Mouse (Mus musculus) macrophage (primary cell): ENCODE results near the gene Mcrip2. TPM values are rescaled to one million over a fixed set of nuclear protein-coding genes. Genes with fewer than 3 reads are reported as not detected.

ENCODE experiments used
- H3K27ac ChIP-seq: fragments of 350-480 bp; formaldehyde crosslinking; 2 replicates; pipeline ENCODE4 v1.9.0; 2021
- H3K36me3 ChIP-seq: fragments of 350-480 bp; formaldehyde crosslinking; 2 replicates; pipeline ENCODE4 v1.9.0; 2021; ENCODE audit errors: inconsistent target
- H3K4me3 ChIP-seq: fragments of 350-480 bp; formaldehyde crosslinking; 2 replicates; pipeline ENCODE4 v1.9.0; 2021; ENCODE audit errors: inconsistent target
- H3K79me2 ChIP-seq: fragments of 350-480 bp; formaldehyde crosslinking; 2 replicates; pipeline ENCODE4 v1.9.0; 2021; ENCODE audit errors: inconsistent target
- WGBS: methylation state at CpG from one replicate; pipeline ENCODE4 v1.1.7; 2026; ENCODE audit warnings: inconsistent platforms; ENCODE audit not compliant: missing documents; 5-methylcytosine and 5-hydroxymethylcytosine counted together
- polyA plus RNA-seq: library from polyadenylated mRNA; stranded (reverse); fragments of 250-400 nt; gene quantifications from 3 replicates; pipeline ENCODE4 v1.2.4, GENCODE M21; 2018; ENCODE audit warnings: inconsistent platforms

Gene Mcrip2
- polyA plus RNA-seq, 1 experiment from 2014 or later, result 5.6 TPM

GRCm38 (mm10) chr17:25838904-25839303 lies 29.7 kb downstream of the Mcrip2 start:
- Histone ChIP-seq H3K36me3 (peaks cover 49% of the 10 kb centered on the region), H3K4me3 (no peak overlapping the region), H3K79me2 (peaks cover 34% of the 10 kb centered on the region), H3K27ac (no peak overlapping the region)
- WGBS, result 86% methylated on average over 4 of the region's 4 CpGs

- H3K4me3 ChIP-seq, result no peak overlapping the region
- H3K27ac ChIP-seq, result no peak overlapping the region
- peaks cover 48% of the 10 kb centered on the region for H3K36me3 ChIP-seq
- H3K79me2 ChIP-seq, result peaks cover 30% of the 10 kb centered on the region
- WGBS, result 95% methylated on average over 3 of the region's 3 CpGs
Measured at GRCm38 (mm10) chr17:25837533-25837932, 31.0 kb downstream of the Mcrip2 start.

GRCm38 (mm10) chr17:25837076-25837410 lies 31.5 kb downstream of the Mcrip2 start, which contains the start of gene Rhbdl1:
Rhbdl1 (minus strand) TSS chr17:25837295.
- H3K27ac ChIP-seq, result no peak within 1 kb of the TSS
- WGBS, result 25% methylated on average over 25 of the region's 29 CpGs
- peaks cover 44% of the 10 kb centered on the region for H3K36me3 ChIP-seq
- peaks cover 33% of the 10 kb centered on the region for H3K79me2 ChIP-seq
- H3K4me3 ChIP-seq, result no peak within 1 kb of the TSS

- Histone ChIP-seq H3K4me3 (no peak overlapping the region), H3K36me3 (peaks cover 38% of the 10 kb centered on the region)
- WGBS, result 40% methylated on average over 23 of the region's 23 CpGs
Measured at GRCm38 (mm10) chr17:25836397-25837075, 32.0 kb downstream of the Mcrip2 start.

GRCm38 (mm10) chr17:25835816-25836215 lies 32.7 kb downstream of the Mcrip2 start:
- Histone ChIP-seq H3K79me2 (peaks cover 46% of the 10 kb centered on the region), H3K27ac (no peak overlapping the region), H3K36me3 (peaks cover 33% of the 10 kb centered on the region), H3K4me3 (no peak overlapping the region)
- WGBS, result 91% methylated on average over 14 of the region's 16 CpGs

More at GRCm38 (mm10) chr17:25836397-25837075, 32.0 kb downstream of the Mcrip2 start:
- H3K27ac ChIP-seq, result no peak overlapping the region
- H3K79me2 ChIP-seq, result peaks cover 38% of the 10 kb centered on the region

- 76% methylated on average over 2 of the region's 7 CpGs for WGBS
- Histone ChIP-seq H3K36me3 (peaks cover 32% of the 10 kb centered on the region), H3K79me2 (peaks cover 51% of the 10 kb centered on the region), H3K27ac (no peak overlapping the region), H3K4me3 (no peak overlapping the region)
Measured at GRCm38 (mm10) chr17:25835301-25835700, 33.3 kb downstream of the Mcrip2 start.

- Histone ChIP-seq H3K79me2 (peaks cover 57% of the 10 kb centered on the region), H3K4me3 (peak overlapping the region; percentile 67; the same call in 1 of the 2 replicates), H3K27ac (peak overlapping the region; percentile 92; the same call in 1 of the 2 replicates), H3K36me3 (peaks cover 26% of the 10 kb centered on the region)
- 94% methylated on average over 12 of the region's 12 CpGs for WGBS
Measured at GRCm38 (mm10) chr17:25834595-25835222, 33.9 kb downstream of the Mcrip2 start.

GRCm38 (mm10) chr17:25833961-25834594 lies 34.5 kb downstream of the Mcrip2 start:
- peak overlapping the region; percentile 67 for H3K4me3 ChIP-seq
- 60% methylated on average over 6 of the region's 6 CpGs for WGBS
- peaks cover 63% of the 10 kb centered on the region for H3K79me2 ChIP-seq
- peaks cover 20% of the 10 kb centered on the region; the same call in 1 of the 2 replicates for H3K36me3 ChIP-seq
- peak overlapping the region; percentile 92 for H3K27ac ChIP-seq

- peak within 1 kb of the TSS; percentile 77 for H3K4me3 ChIP-seq
- H3K27ac ChIP-seq, result peak within 1 kb of the TSS; percentile 92
- WGBS, result 2% methylated on average over 23 of the region's 24 CpGs
- H3K36me3 ChIP-seq, result peaks cover 14% of the 10 kb centered on the region; the same call in 1 of the 2 replicates
- H3K79me2 ChIP-seq, result peaks cover 65% of the 10 kb centered on the region
Measured at GRCm38 (mm10) chr17:25833291-25833663, 35.3 kb downstream of the Mcrip2 start, which contains the start of gene Stub1. Stub1 (minus strand) TSS chr17:25833404.

- peaks cover 8% of the 10 kb centered on the region; the same call in 1 of the 2 replicates for H3K36me3 ChIP-seq
- peak overlapping the region; percentile 77 for H3K4me3 ChIP-seq
- WGBS, result under 1% methylated on average over 68 of the region's 77 CpGs
- peak overlapping the region; percentile 92 for H3K27ac ChIP-seq
- peaks cover 65% of the 10 kb centered on the region for H3K79me2 ChIP-seq
Measured at GRCm38 (mm10) chr17:25832436-25833290, 35.9 kb downstream of the Mcrip2 start.

- Histone ChIP-seq H3K4me3 (peak overlapping the region; percentile 77), H3K36me3 (peaks cover 15% of the 10 kb centered on the region; the same call in 1 of the 2 replicates), H3K27ac (peak overlapping the region; percentile 69), H3K79me2 (peaks cover 65% of the 10 kb centered on the region)
- WGBS, result 49% methylated on average over 21 of the region's 21 CpGs
Measured at GRCm38 (mm10) chr17:25831451-25832281, 36.9 kb downstream of the Mcrip2 start.

- H3K36me3 ChIP-seq, result peaks cover 22% of the 10 kb centered on the region; the same call in 1 of the 2 replicates
- peaks cover 59% of the 10 kb centered on the region for H3K79me2 ChIP-seq
- 93% methylated on average over 14 of the region's 14 CpGs for WGBS
- H3K27ac ChIP-seq, result no peak overlapping the region
- H3K4me3 ChIP-seq, result no peak overlapping the region; the same call in 1 of the 2 replicates
Measured at GRCm38 (mm10) chr17:25830806-25831431, 37.6 kb downstream of the Mcrip2 start.

- Histone ChIP-seq H3K27ac (no peak overlapping the region), H3K36me3 (peaks cover 26% of the 10 kb centered on the region; the same call in 1 of the 2 replicates), H3K4me3 (no peak overlapping the region), H3K79me2 (peaks cover 59% of the 10 kb centered on the region)
- 94% methylated on average over 4 of the region's 4 CpGs for WGBS
Measured at GRCm38 (mm10) chr17:25830200-25830753, 38.3 kb downstream of the Mcrip2 start.
